ENCODE assay signal across 8 mouse cellular contexts in the genomic region with DNA sequence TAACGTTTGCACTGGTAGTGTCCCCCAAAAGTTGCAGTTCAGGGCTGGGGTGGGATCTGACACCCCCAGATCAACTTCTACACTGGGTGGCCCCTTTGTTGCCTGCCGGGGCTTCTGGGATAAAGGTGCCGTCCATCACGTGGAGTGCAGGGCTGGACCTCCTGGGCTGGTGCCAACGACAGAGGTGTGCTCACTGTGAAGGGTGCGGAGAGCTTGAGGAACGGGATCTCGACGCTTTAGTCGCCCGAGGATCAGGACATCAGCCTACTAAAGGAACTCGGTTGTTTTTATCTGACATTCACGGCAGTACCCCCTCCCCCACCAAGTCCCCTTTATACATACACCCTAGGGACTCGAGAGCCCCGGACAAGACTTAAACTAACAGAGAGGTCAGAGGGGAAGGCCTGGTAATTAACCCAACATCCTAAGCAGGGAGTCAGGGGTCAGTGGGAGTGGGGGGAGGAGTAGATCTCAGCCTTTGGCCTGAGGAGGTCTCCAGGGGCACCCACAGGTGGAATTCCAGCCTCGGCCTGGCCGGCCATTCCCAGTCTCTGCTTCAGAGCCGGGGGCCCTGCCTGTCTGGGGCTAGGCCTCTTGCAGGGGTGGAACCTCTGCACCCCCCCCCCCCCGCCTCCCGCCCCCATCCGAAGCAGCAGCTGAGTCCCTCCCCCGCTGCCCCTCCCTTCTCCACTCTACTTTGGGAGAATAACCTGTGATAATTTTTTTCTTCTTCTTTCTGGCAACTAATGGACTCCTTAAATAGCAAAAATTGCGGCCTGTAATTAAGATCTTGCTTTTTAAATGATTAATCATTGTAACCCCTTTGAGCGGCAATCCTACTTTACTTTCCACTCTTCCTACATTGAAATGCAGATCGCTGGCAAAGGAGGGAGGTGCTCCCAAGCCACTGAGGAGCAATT. TPM values are rescaled to one million over a fixed set of nuclear protein-coding genes. Genes with fewer than 3 reads are reported as not detected.
DNase-seq lines count a peak whose midpoint lies in the region; ATAC-seq and TF ChIP-seq lines count a peak whose summit lies in the region.

No protein-coding gene starts in this region.

- no peaks in the 10 kb centered on the region for H3K36me3 ChIP-seq in E14TG2a.4 (ENCODE audit: insufficient read depth, low read length)
- H3K36me3 ChIP-seq in forebrain, postnatal 0 days (ENCODE audit: insufficient read depth), result no peaks in the 10 kb centered on the region
- H3K36me3 ChIP-seq in liver, embryonic 16.5 days (ENCODE audit: control insufficient read depth, insufficient read depth), result no peaks in the 10 kb centered on the region

- TF ChIP-seq CTCF in E14TG2a.4 (conservative IDR thresholded peaks at IDR 0.05; ENCODE audit: low read length), result no peak
- no peak for TF ChIP-seq CTCF in forebrain, postnatal 0 days (IDR thresholded peaks at IDR 0.05; ENCODE audit: low read depth)

- intact Hi-C loops in heart, postnatal 25 days (cut with DNase I), result no loop called here

- DNase-seq in heart, adult 11 months, result peak; percentile 84
- DNase-seq in heart, postnatal 25 days (ENCODE audit: low spot score), result no peak
- peak; percentile 48 for DNase-seq in forebrain, postnatal 0 days
- DNase-seq in spleen, postnatal 14 days (ENCODE audit: low spot score in 2 of 2), result no peak
- DNase-seq in left cerebral cortex, adult 18-20 months (ENCODE audit: low spot score in 2 of 2), result no peak
- no peak for DNase-seq in lung, postnatal 25 days (ENCODE audit: low spot score)

- 2% methylated on average over 25 of the region's 25 CpGs for WGBS in forebrain, postnatal 0 days
- WGBS in liver, embryonic 16.5 days (ENCODE audit: insufficient replicate concordance), result 11% methylated on average over 24 of the region's 25 CpGs

- H3K27ac ChIP-seq in forebrain, postnatal 0 days (ENCODE audit: low read depth, low read length), result peak overlapping the region; percentile 91
- no peak overlapping the region for H3K27ac ChIP-seq in liver, embryonic 16.5 days (ENCODE audit: low read length)

- peaks cover 93% of the 10 kb centered on the region for H3K27me3 ChIP-seq in E14TG2a.4 (ENCODE audit: insufficient read depth, low read length)
- H3K27me3 ChIP-seq in forebrain, postnatal 0 days (ENCODE audit: insufficient read depth, low read length), result no peaks in the 10 kb centered on the region
- peaks cover 39% of the 10 kb centered on the region for H3K27me3 ChIP-seq in liver, embryonic 16.5 days (ENCODE audit: control insufficient read depth, insufficient read depth, low read depth, low read length)

- peak; percentile 23; the same call in 1 of the 2 replicates for ATAC-seq in forebrain, postnatal 0 days
- no peak for ATAC-seq in liver, embryonic 16.5 days (ENCODE audit: low read depth)

- H3K9ac ChIP-seq in forebrain, postnatal 0 days, result peak overlapping the region; percentile 39
- no peak overlapping the region for H3K9ac ChIP-seq in liver, embryonic 16.5 days (ENCODE audit: low read depth, low read length)

- H3K4me3 ChIP-seq in E14TG2a.4 (replicated peaks; ENCODE audit: low read length), result peak overlapping the region; percentile 77
- H3K4me3 ChIP-seq in forebrain, postnatal 0 days (ENCODE audit: low read depth, low read length), result peak overlapping the region; percentile 25; the same call in 1 of the 2 replicates
- H3K4me3 ChIP-seq in liver, embryonic 16.5 days (ENCODE audit: low read depth, low read length), result no peak overlapping the region; the same call in 1 of the 2 replicates

- H3K9me3 ChIP-seq in E14TG2a.4 (ENCODE audit: low read length), result no peaks in the 10 kb centered on the region
- H3K9me3 ChIP-seq in forebrain, postnatal 0 days (ENCODE audit: low read length), result no peaks in the 10 kb centered on the region
- H3K9me3 ChIP-seq in liver, embryonic 16.5 days (replicated peaks; ENCODE audit: control insufficient read depth, low read length), result no peaks in the 10 kb centered on the region

- H3K4me1 ChIP-seq in E14TG2a.4 (replicated peaks; ENCODE audit: low read depth, low read length), result peaks cover 36% of the 10 kb centered on the region
- peaks cover 19% of the 10 kb centered on the region for H3K4me1 ChIP-seq in forebrain, postnatal 0 days (ENCODE audit: insufficient read depth)
- H3K4me1 ChIP-seq in liver, embryonic 16.5 days (ENCODE audit: control insufficient read depth, low read depth, low read length), result no peaks in the 10 kb centered on the region; the same call in 1 of the 2 replicates

- peak overlapping the region; percentile 53 for H3K4me2 ChIP-seq in forebrain, postnatal 0 days (ENCODE audit: low read depth)
- 0 out of 2 replicates have a peak overlapping the region, but pooled peaks have one; percentile 11 for H3K4me2 ChIP-seq in liver, embryonic 16.5 days (ENCODE audit: low read depth, low read length)

RNA-seq across cellular contexts. Expression of a gene that starts 39.3 kb away (rescaled TPM):
- not detected for total RNA-seq in heart, postnatal 25 days (2021)
- total RNA-seq in forebrain, postnatal 0 days (2014; rRNA removed), result 2.0 TPM in 2 replicates
- 2.9 and 4.3 TPM in 2 replicates for polyA plus RNA-seq in forebrain, postnatal 0 days (2015; fragmentation: Nextera tagmentation; extraction: Ambion mirVana)
- polyA plus RNA-seq in liver, embryonic 16.5 days (2015; fragmentation: Nextera tagmentation; extraction: Ambion mirVana), result 0.15 and 0.18 TPM in 2 replicates
- 1 to 10 TPM; 1.6 to 2.3 TPM for total RNA-seq in left cerebral cortex, adult 18-20 months (2021)

Comparison
In these comparisons a context has a peak if more than half of its experiments do, and no peak if none do; other contexts are left out.
1. DNase-seq: peak in heart, adult 11 months (single experiment) and forebrain, postnatal 0 days (single experiment); none in heart, postnatal 25 days (single experiment), spleen, postnatal 14 days (0 of 2), left cerebral cortex, adult 18-20 months (0 of 2) and lung, postnatal 25 days (single experiment).